11 mouse cellular contexts compared by ENCODE assay signal in genomic region chr16:18377203-18377602, GRCm38 (mm10). TPM values are rescaled to one million over a fixed set of nuclear protein-coding genes. Genes with fewer than 3 reads are reported as not detected.
DNase-seq lines count a peak whose midpoint lies in the region; ATAC-seq and TF ChIP-seq lines count a peak whose summit lies in the region.
"Had no signal": no experiment of that assay in that cellular context is flagged by ENCODE, and none has a peak within 500 bp of the region (broad histone marks: within the 10 kb centered on the region; RNA-seq: fewer than 3 reads in every experiment).

No protein-coding gene starts in this region.

- H3K27me3 ChIP-seq in heart, embryonic 10.5 days (ENCODE audit: insufficient read depth, poor library complexity, severe bottlenecking) = no peaks in the 10 kb centered on the region
- no peaks in the 10 kb centered on the region for H3K27me3 ChIP-seq in stomach, embryonic 15.5 days (replicated peaks)
- no peaks in the 10 kb centered on the region for H3K27me3 ChIP-seq in stomach, postnatal 0 days (ENCODE audit: control insufficient read depth, insufficient read depth, low read length)
- H3K27me3 ChIP-seq: limb, embryonic 15.5 days; neural tube, embryonic 12.5 days had no signal

- peaks cover 27% of the 10 kb centered on the region for H3K4me1 ChIP-seq in heart, embryonic 10.5 days
- H3K4me1 ChIP-seq in stomach, embryonic 15.5 days = peaks cover 20% of the 10 kb centered on the region
- H3K4me1 ChIP-seq in stomach, postnatal 0 days (replicated peaks; ENCODE audit: control insufficient read depth, insufficient read depth) = no peaks in the 10 kb centered on the region

- no peak overlapping the region for H3K4me2 ChIP-seq in stomach, embryonic 15.5 days
- no peak overlapping the region for H3K4me2 ChIP-seq in stomach, postnatal 0 days (replicated peaks; ENCODE audit: low read depth)
- H3K4me2 ChIP-seq: limb, embryonic 15.5 days; neural tube, embryonic 12.5 days had no signal

- no peak for TF ChIP-seq CTCF in stomach, postnatal 0 days (IDR thresholded peaks at IDR 0.05; ENCODE audit: low read depth)

- DNase-seq in heart, embryonic 10.5 days (ENCODE audit: low spot score) = peak; percentile 86
- no peak for DNase-seq in heart, postnatal 4 days
- no peak for DNase-seq in stomach, postnatal 0 days (ENCODE audit: low spot score)
- DNase-seq in kidney, postnatal 14 days = peak; percentile 73
- DNase-seq in c-Kit-positive CD71-positive TER-119-positive erythroid progenitor cells, embryonic 14.5 days (ENCODE audit: low spot score) = no peak
- no peak for DNase-seq in right cerebral cortex, postnatal 14 days
- no peak for DNase-seq in frontal cortex, adult 2 months (ENCODE audit: extremely low spot score in 1 of 2, low spot score in 1 of 2)
- DNase-seq: gastrocnemius, postnatal 36 days had no signal

- TF ChIP-seq EP300 in stomach, postnatal 0 days (optimal IDR thresholded peaks at IDR 0.05) = no peak

- ATAC-seq in stomach, embryonic 15.5 days (ENCODE audit: insufficient read depth, low FRiP score, low read depth) = peak; percentile 53; the same call in 1 of the 2 replicates
- no peak for ATAC-seq in stomach, postnatal 0 days (ENCODE audit: low FRiP score, low TSS enrichment)

- H3K27ac ChIP-seq in heart, embryonic 10.5 days = peak overlapping the region; percentile 12
- H3K27ac ChIP-seq in stomach, embryonic 15.5 days = no peak overlapping the region
- no peak overlapping the region for H3K27ac ChIP-seq in stomach, postnatal 0 days (replicated peaks)
- H3K27ac ChIP-seq: limb, embryonic 15.5 days; neural tube, embryonic 12.5 days had no signal

- H3K4me3 ChIP-seq in heart, embryonic 10.5 days = no peak overlapping the region
- H3K4me3 ChIP-seq in stomach, embryonic 15.5 days (replicated peaks) = no peak overlapping the region
- H3K4me3 ChIP-seq in stomach, postnatal 0 days (ENCODE audit: low read depth, low read length) = no peak overlapping the region
- H3K4me3 ChIP-seq: limb, embryonic 15.5 days; neural tube, embryonic 12.5 days had no signal

- H3K36me3 ChIP-seq in heart, embryonic 10.5 days = no peaks in the 10 kb centered on the region
- no peaks in the 10 kb centered on the region for H3K36me3 ChIP-seq in stomach, embryonic 15.5 days
- H3K36me3 ChIP-seq in stomach, postnatal 0 days (ENCODE audit: control insufficient read depth, insufficient read depth, low read length) = no peaks in the 10 kb centered on the region
- H3K36me3 ChIP-seq: limb, embryonic 15.5 days; neural tube, embryonic 12.5 days had no signal

- H3K9ac ChIP-seq in stomach, embryonic 15.5 days = no peak overlapping the region
- no peak overlapping the region for H3K9ac ChIP-seq in stomach, postnatal 0 days (ENCODE audit: low read length)
- H3K9ac ChIP-seq: limb, embryonic 15.5 days; neural tube, embryonic 12.5 days had no signal

- 16% methylated on average over 3 of the region's 3 CpGs for WGBS in heart, embryonic 10.5 days
- 34% methylated on average over 3 of the region's 3 CpGs for WGBS in stomach, embryonic 15.5 days
- 46% methylated on average over 3 of the region's 3 CpGs for WGBS in stomach, postnatal 0 days

- no peaks in the 10 kb centered on the region for H3K9me3 ChIP-seq in heart, embryonic 10.5 days
- no peaks in the 10 kb centered on the region for H3K9me3 ChIP-seq in stomach, embryonic 15.5 days
- no peaks in the 10 kb centered on the region for H3K9me3 ChIP-seq in stomach, postnatal 0 days (ENCODE audit: control insufficient read depth, low read length)
- H3K9me3 ChIP-seq: limb, embryonic 15.5 days; neural tube, embryonic 12.5 days had no signal

RNA-seq across cellular contexts. Expression of gene Arvcf, which starts 29.2 kb away (rescaled TPM):
- 25.8 and 29.7 TPM in 2 replicates for polyA plus RNA-seq in heart, embryonic 10.5 days (2016; fragmentation: Nextera tagmentation; extraction: Ambion mirVana)
- total RNA-seq in heart, postnatal 4 days (2021) = 10 to 100 TPM; 43.5 to 44.2 TPM
- polyA plus RNA-seq in stomach, embryonic 15.5 days (2015; fragmentation: Nextera tagmentation; extraction: Ambion mirVana) = 25.3 and 28.7 TPM in 2 replicates
- polyA plus RNA-seq in stomach, postnatal 0 days (2015; fragmentation: Nextera tagmentation; extraction: Ambion mirVana) = 7.8 and 8.7 TPM in 2 replicates
- polyA plus RNA-seq in frontal cortex, adult 2 months (2012; rRNA removed) = 40.8 and 44.2 TPM in 2 replicates

RNA-seq across cellular contexts. Expression of gene Tango2, which starts 29.3 kb away (rescaled TPM):
- 51.3 and 62.1 TPM in 2 replicates for polyA plus RNA-seq in heart, embryonic 10.5 days (2016; fragmentation: Nextera tagmentation; extraction: Ambion mirVana)
- 10 to 100 TPM; 47.0 to 48.8 TPM for total RNA-seq in heart, postnatal 4 days (2021)
- 29.0 and 34.9 TPM in 2 replicates for polyA plus RNA-seq in stomach, embryonic 15.5 days (2015; fragmentation: Nextera tagmentation; extraction: Ambion mirVana)
- polyA plus RNA-seq in stomach, postnatal 0 days (2015; fragmentation: Nextera tagmentation; extraction: Ambion mirVana) = 16.2 and 16.9 TPM in 2 replicates
- 181 and 196 TPM in 2 replicates for polyA plus RNA-seq in frontal cortex, adult 2 months (2012; rRNA removed)

RNA-seq across cellular contexts. Expression of gene Txnrd2, which starts 49.0 kb away (rescaled TPM):
- 40.1 and 47.7 TPM in 2 replicates for polyA plus RNA-seq in heart, embryonic 10.5 days (2016; fragmentation: Nextera tagmentation; extraction: Ambion mirVana)
- 10 to 100 TPM; 26.7 to 29.0 TPM for total RNA-seq in heart, postnatal 4 days (2021)
- polyA plus RNA-seq in stomach, embryonic 15.5 days (2015; fragmentation: Nextera tagmentation; extraction: Ambion mirVana) = 24.4 and 26.1 TPM in 2 replicates
- polyA plus RNA-seq in stomach, postnatal 0 days (2015; fragmentation: Nextera tagmentation; extraction: Ambion mirVana) = 16.2 and 16.8 TPM in 2 replicates
- polyA plus RNA-seq in frontal cortex, adult 2 months (2012; rRNA removed) = 22.9 and 25.9 TPM in 2 replicates

RNA-seq across cellular contexts. Expression of gene Comt, which starts 49.4 kb away (rescaled TPM):
- polyA plus RNA-seq in heart, embryonic 10.5 days (2016; fragmentation: Nextera tagmentation; extraction: Ambion mirVana) = 83.5 and 102 TPM in 2 replicates
- 100 to 1,000 TPM; 116 to 122 TPM for total RNA-seq in heart, postnatal 4 days (2021)
- 95.5 and 101 TPM in 2 replicates for polyA plus RNA-seq in stomach, embryonic 15.5 days (2015; fragmentation: Nextera tagmentation; extraction: Ambion mirVana)
- 95.1 and 99.6 TPM in 2 replicates for polyA plus RNA-seq in stomach, postnatal 0 days (2015; fragmentation: Nextera tagmentation; extraction: Ambion mirVana)
- polyA plus RNA-seq in frontal cortex, adult 2 months (2012; rRNA removed) = 140 and 143 TPM in 2 replicates

Comparison
In these comparisons a context has a peak if more than half of its experiments do, and no peak if none do; other contexts are left out.
1. DNase-seq: peak in heart, embryonic 10.5 days (single experiment) and kidney, postnatal 14 days (single experiment); none in heart, postnatal 4 days (single experiment), stomach, postnatal 0 days (single experiment), c-Kit-positive CD71-positive TER-119-positive erythroid progenitor cells, embryonic 14.5 days (single experiment), right cerebral cortex, postnatal 14 days (single experiment) and frontal cortex, adult 2 months (0 of 2).